Mouse (Mus musculus): ENCODE measurements around the gene Gpr132. TPM values are rescaled to one million over a fixed set of nuclear protein-coding genes. Genes with fewer than 3 reads are reported as not detected.

The Gpr132 gene
- polyA plus RNA-seq, 1 experiment from 2014 or later = 0.11 TPM

Other genes starting within 250 kb of the Gpr132 start
- gene Adssl1, start 248.2 kb downstream of the Gpr132 start, polyA plus RNA-seq (2015; fragmentation: Nextera tagmentation; extraction: Ambion mirVana) = 12.8 and 14.7 TPM in 2 replicates
- 246 and 251 TPM in 2 replicates for gene Siva1, start 223.5 kb downstream of the Gpr132 start, polyA plus RNA-seq (2015; fragmentation: Nextera tagmentation; extraction: Ambion mirVana)
- 62.5 and 71.0 TPM in 2 replicates for gene Akt1, start 193.3 kb downstream of the Gpr132 start, polyA plus RNA-seq (2015; fragmentation: Nextera tagmentation; extraction: Ambion mirVana)
- gene Zbtb42, start 189.4 kb downstream of the Gpr132 start, polyA plus RNA-seq (2015; fragmentation: Nextera tagmentation; extraction: Ambion mirVana) = 2.2 and 2.4 TPM in 2 replicates
- 14.7 and 16.6 TPM in 2 replicates for gene Cep170b, start 147.8 kb downstream of the Gpr132 start, polyA plus RNA-seq (2015; fragmentation: Nextera tagmentation; extraction: Ambion mirVana)
- 6.1 and 7.2 TPM in 2 replicates for gene Pld4, start 107.6 kb downstream of the Gpr132 start, polyA plus RNA-seq (2015; fragmentation: Nextera tagmentation; extraction: Ambion mirVana)
- 0.61 and 0.64 TPM in 2 replicates for gene Ahnak2, start 65.6 kb downstream of the Gpr132 start, polyA plus RNA-seq (2015; fragmentation: Nextera tagmentation; extraction: Ambion mirVana)
- 7.9 and 8.8 TPM in 2 replicates for gene Clba1, start 59.3 kb downstream of the Gpr132 start, polyA plus RNA-seq (2015; fragmentation: Nextera tagmentation; extraction: Ambion mirVana)
- gene Cdca4, start 38.8 kb downstream of the Gpr132 start, polyA plus RNA-seq (2015; fragmentation: Nextera tagmentation; extraction: Ambion mirVana) = 132 and 134 TPM in 2 replicates
- 5.9 and 7.8 TPM in 2 replicates for gene Jag2, start 61.5 kb upstream of the Gpr132 start, polyA plus RNA-seq (2015; fragmentation: Nextera tagmentation; extraction: Ambion mirVana)
- gene Nudt14, start 73.9 kb upstream of the Gpr132 start, polyA plus RNA-seq (2015; fragmentation: Nextera tagmentation; extraction: Ambion mirVana) = 83.8 and 88.9 TPM in 2 replicates
- gene Btbd6, start 108.3 kb upstream of the Gpr132 start, polyA plus RNA-seq (2015; fragmentation: Nextera tagmentation; extraction: Ambion mirVana) = 26.7 and 27.5 TPM in 2 replicates
- gene Brf1, start 132.5 kb upstream of the Gpr132 start, polyA plus RNA-seq (2015; fragmentation: Nextera tagmentation; extraction: Ambion mirVana) = 71.4 and 74.0 TPM in 2 replicates
- gene Pacs2, start 146.3 kb upstream of the Gpr132 start, polyA plus RNA-seq (2015; fragmentation: Nextera tagmentation; extraction: Ambion mirVana) = 14.2 and 16.7 TPM in 2 replicates
- 0.14 TPM in 1 of 2 replicates, not detected in the other for gene Tex22, start 206.3 kb upstream of the Gpr132 start, polyA plus RNA-seq (2015; fragmentation: Nextera tagmentation; extraction: Ambion mirVana)
- 17.8 and 18.7 TPM in 2 replicates for gene Mta1, start 230.1 kb upstream of the Gpr132 start, polyA plus RNA-seq (2015; fragmentation: Nextera tagmentation; extraction: Ambion mirVana)

All from limb, embryonic 13.5 days (tissue).